Mouse (Mus musculus): Measurements from ENCODE around the gene Kif18b. TPM values are rescaled to one million over a fixed set of nuclear protein-coding genes. Genes with fewer than 3 reads are reported as not detected.

Gene Kif18b
- polyA plus RNA-seq (2016; fragmentation: Nextera tagmentation; extraction: Ambion mirVana), result 5.9 and 8.3 TPM in 2 replicates

DNA sequence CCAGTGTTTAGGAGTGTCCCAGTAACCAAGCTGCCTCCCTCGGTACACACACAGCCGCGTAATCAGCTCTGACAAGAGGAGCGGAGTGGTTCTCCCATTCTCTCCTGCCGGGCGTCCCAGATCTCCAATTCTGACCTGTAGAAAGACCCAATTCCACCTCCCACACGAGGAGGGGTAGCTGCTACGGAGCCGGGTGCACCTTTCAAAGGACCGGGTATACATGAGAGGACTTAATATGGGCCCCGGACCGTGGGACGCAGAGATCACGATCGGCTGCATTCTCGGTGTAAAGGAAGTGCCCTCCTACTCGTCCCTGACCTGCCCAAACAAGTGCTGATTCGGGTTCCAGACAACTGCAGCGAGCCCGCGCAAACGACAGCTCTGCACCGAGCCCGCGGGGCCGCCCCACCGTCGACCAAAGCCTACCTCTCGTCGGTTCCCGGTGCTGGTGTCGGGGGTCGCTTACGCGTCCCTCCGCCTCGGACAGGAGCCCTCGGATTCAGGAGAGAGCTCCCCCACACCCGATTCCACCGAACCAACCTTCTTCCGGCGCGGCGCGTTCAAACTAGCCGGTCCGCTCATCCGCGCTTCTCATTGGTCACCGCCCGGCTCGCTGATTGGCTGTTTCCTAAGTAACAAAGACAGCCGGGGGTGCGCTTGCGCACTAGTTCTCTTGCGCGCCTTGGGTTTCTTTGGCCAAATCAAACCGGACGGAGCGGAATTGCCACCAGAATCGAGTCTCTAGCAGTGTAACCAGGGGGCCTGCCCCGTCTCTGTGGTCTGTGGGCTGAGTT is at the start of gene Kif18b:
TSS of gene Kif18b (minus strand) at position 568 of the 794 bp plus-strand sequence.
- Histone ChIP-seq H3K9me3 (no peaks in the 10 kb centered on the region), H3K4me3 (peak within 1 kb of the TSS; percentile 73), H3K27ac (peak within 1 kb of the TSS; percentile 69), H3K4me2 (replicated peaks) (peak within 1 kb of the TSS; percentile 74), H3K27me3 (replicated peaks) (no peaks in the 10 kb centered on the region), H3K36me3 (peaks cover 5% of the 10 kb centered on the region; the same call in 1 of the 2 replicates), H3K4me1 (peaks cover 22% of the 10 kb centered on the region), H3K9ac (peak within 1 kb of the TSS; percentile 57)
- ATAC-seq (ENCODE audit: low FRiP score, low read depth), result peak; percentile 83; the same call in 1 of the 2 replicates
- under 1% methylated on average over 62 of the region's 62 CpGs for WGBS

DNA sequence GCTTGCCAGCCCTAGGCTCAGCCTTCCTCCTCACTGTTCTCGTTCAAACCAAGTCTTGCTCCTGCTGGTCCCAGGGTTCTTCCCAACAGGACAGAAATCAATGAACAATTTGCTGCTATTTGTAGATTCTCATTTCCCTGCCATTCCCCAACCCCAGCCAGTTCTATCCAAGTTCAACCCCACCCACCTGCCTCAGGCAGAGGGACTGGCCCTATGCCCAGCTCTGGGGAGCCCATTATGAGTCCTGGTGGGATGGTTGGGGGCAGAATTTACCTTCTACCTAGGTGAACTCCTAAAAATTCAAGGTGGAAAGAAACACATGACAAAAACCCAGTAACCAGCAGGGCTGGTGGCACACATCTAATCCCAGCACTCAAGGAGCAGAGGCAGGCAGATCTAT is 47.4 kb upstream of the Kif18b start:
- H3K4me3 ChIP-seq, result no peak overlapping the region
- no peaks in the 10 kb centered on the region for H3K36me3 ChIP-seq
- H3K4me2 ChIP-seq (replicated peaks), result no peak overlapping the region
- ATAC-seq (ENCODE audit: low FRiP score, low read depth), result no peak
- peaks cover 24% of the 10 kb centered on the region for H3K27me3 ChIP-seq (replicated peaks)
- H3K9me3 ChIP-seq, result no peaks in the 10 kb centered on the region
- no peak overlapping the region for H3K27ac ChIP-seq
- no peaks in the 10 kb centered on the region for H3K4me1 ChIP-seq
- 66% methylated on average over 1 of the region's 1 CpGs for whole genome bisulfite sequencing
- no peak overlapping the region for H3K9ac ChIP-seq

DNA sequence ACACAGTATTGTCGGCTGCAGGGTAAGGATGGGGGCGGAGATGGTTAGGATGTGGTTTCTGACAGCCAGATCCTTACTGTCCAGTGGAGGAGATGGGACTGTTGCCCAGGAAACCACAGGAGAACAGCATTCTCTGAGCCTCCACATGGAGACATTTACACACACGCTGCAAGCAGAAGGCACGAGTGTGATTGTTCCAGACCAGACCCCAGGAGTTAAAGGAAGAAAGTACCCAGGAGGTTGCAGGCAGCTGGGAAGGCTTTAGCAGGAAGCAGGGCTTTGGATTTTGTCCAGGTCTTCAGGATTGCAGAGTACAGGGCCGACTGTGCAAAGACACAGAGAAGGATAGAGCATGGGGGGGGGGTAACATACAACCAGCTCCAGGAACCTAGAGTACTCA is 46.7 kb upstream of the Kif18b start:
- Histone ChIP-seq H3K9ac (no peak overlapping the region), H3K9me3 (no peaks in the 10 kb centered on the region), H3K36me3 (no peaks in the 10 kb centered on the region), H3K27me3 (replicated peaks) (peaks cover 26% of the 10 kb centered on the region), H3K4me3 (no peak overlapping the region), H3K4me2 (replicated peaks) (no peak overlapping the region), H3K4me1 (no peaks in the 10 kb centered on the region), H3K27ac (no peak overlapping the region)
- no peak for ATAC-seq (ENCODE audit: low FRiP score, low read depth)
- WGBS, result 60% methylated on average over 5 of the region's 5 CpGs

DNA sequence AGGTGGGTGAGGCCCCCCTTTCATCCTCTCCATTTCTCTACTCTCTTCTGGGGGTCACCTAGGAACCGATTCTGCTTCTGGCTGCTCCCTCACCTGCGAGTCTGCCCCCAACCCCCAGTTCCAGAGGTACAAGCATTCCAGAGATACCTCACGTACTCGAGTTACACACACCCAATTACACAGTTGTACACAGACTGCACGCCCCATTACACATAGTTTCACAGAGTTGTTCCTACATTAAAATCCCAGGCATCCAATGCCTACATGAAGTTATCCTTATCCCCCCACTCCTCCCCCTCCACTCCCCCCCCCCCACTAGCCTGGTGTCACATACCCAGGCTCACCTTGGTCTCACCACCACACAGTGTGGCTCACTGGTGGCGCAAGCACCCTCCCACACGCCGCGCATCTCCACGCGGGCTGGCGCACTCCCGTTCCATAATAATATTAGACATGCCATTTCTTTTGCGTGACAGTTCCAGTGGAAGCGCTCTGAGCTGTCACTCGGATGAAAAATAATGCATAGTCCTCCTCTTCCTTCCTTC is 39.7 kb upstream of the Kif18b start:
- WGBS, result 67% methylated on average over 16 of the region's 16 CpGs
- no peak overlapping the region for H3K4me2 ChIP-seq (replicated peaks)
- no peak overlapping the region for H3K4me3 ChIP-seq
- ATAC-seq (ENCODE audit: low FRiP score, low read depth), result no peak
- no peaks in the 10 kb centered on the region for H3K9me3 ChIP-seq
- peaks cover 17% of the 10 kb centered on the region; the same call in 1 of the 2 replicates for H3K27me3 ChIP-seq (replicated peaks)
- no peak overlapping the region for H3K9ac ChIP-seq
- H3K27ac ChIP-seq, result no peak overlapping the region
- H3K36me3 ChIP-seq, result no peaks in the 10 kb centered on the region
- peaks cover 21% of the 10 kb centered on the region for H3K4me1 ChIP-seq

DNA sequence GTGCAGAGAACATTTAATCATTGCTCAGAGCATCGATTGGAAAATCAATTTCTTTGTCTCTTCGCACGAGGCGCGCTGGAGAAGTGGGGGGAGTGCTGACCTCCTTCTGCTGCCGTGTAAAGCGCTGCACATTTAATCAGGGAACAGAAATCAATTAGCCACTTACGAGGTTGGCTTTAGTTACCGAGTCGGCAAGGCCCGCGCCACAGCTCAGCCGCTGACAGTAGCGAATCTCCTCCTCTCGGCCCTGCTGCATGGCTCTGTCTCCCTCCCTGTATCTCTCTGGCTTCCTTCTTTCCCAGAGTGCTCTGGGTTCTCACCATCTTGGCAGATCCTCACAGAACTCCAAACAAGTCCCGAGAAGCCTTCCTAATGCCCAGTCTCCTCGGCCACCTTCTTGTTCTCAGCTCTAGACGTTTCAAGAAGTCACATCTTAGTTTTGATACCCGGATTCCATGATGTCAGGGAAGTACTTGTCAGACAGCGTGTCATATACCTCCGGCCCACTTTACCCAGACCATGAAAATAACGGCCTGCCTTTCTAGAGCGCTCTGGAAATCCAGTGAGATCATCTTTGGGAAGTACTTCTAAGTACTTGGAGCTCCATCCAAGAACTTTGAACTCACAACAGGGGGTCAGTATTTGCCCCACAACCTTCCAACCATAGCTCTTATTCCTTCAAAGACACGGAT is 39.1 kb upstream of the Kif18b start:
- no peaks in the 10 kb centered on the region for H3K9me3 ChIP-seq
- peak overlapping the region; percentile 57 for H3K4me2 ChIP-seq (replicated peaks)
- H3K9ac ChIP-seq, result 0 out of 2 replicates have a peak overlapping the region, but pooled peaks have one; percentile 40
- peak overlapping the region; percentile 74 for H3K27ac ChIP-seq
- H3K36me3 ChIP-seq, result no peaks in the 10 kb centered on the region
- H3K4me3 ChIP-seq, result peak overlapping the region; percentile 16; the same call in 1 of the 2 replicates
- WGBS, result 19% methylated on average over 24 of the region's 24 CpGs
- peak; percentile 51 for ATAC-seq (ENCODE audit: low FRiP score, low read depth)
- peaks cover 17% of the 10 kb centered on the region; the same call in 1 of the 2 replicates for H3K27me3 ChIP-seq (replicated peaks)
- H3K4me1 ChIP-seq, result peaks cover 21% of the 10 kb centered on the region

DNA sequence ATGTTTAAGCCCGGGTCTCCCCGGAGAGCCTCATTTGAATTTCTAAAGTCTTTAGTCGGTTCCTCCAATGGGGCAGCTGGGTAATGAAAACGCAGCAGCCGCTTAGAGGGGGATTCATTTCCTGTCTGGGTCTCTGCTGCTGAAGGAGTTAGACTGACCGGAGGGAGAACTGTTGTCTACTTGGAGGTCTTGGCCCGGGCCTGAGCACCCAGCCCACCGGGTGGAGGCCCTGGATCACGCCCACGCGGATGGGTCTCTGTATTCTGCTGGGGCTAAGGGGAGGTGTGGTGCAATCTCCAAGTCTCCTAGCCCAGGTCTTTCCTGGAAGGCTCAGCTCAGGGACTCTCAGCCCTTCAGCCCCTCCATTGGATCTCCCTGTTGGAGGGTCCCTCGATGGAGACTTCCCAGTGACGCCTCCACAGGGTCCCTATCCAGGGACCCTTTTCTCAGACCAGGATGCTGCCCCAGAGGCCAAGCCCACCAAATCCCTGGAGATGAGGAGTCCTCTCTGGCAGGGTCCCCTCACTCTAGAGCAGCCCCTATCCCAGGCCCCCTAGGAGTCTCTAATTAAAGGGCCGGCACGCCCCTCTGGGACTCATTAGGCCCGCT is 38.4 kb upstream of the Kif18b start:
- Histone ChIP-seq H3K4me3 (peak overlapping the region; percentile 16; the same call in 1 of the 2 replicates), H3K36me3 (no peaks in the 10 kb centered on the region), H3K27me3 (replicated peaks) (peaks cover 13% of the 10 kb centered on the region; the same call in 1 of the 2 replicates), H3K27ac (peak overlapping the region; percentile 74), H3K9me3 (no peaks in the 10 kb centered on the region), H3K4me2 (replicated peaks) (peak overlapping the region; percentile 57), H3K9ac (0 out of 2 replicates have a peak overlapping the region, but pooled peaks have one; percentile 40), H3K4me1 (peaks cover 21% of the 10 kb centered on the region)
- ATAC-seq (ENCODE audit: low FRiP score, low read depth), result peak; percentile 76
- 2% methylated on average over 16 of the region's 16 CpGs for WGBS

DNA sequence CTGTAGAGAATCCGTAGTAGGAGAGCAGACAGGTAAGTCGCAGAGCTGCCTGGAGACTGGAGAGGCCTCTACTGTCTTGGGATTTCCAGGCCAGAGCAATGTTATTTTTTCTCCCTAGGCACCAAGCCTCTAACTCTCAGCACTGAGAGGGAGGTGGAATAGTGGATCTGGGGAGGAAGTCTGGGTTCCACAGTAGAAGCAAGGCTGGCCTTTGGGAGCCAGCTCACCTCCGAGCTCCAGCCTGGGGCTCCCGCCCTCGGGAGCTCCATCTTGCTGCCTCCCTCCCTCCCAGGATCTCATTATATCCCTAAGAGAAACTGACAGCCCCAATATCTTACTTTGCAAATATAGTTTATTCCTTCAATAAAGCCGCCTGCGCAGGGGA is 37.9 kb upstream of the Kif18b start:
- Histone ChIP-seq H3K27me3 (replicated peaks) (peaks cover 9% of the 10 kb centered on the region; the same call in 1 of the 2 replicates), H3K4me3 (no peak overlapping the region), H3K9ac (0 out of 2 replicates have a peak overlapping the region, but pooled peaks have one; percentile 40), H3K4me1 (peaks cover 21% of the 10 kb centered on the region), H3K4me2 (replicated peaks) (peak overlapping the region; percentile 57), H3K27ac (no peak overlapping the region), H3K36me3 (no peaks in the 10 kb centered on the region), H3K9me3 (no peaks in the 10 kb centered on the region)
- no peak for ATAC-seq (ENCODE audit: low FRiP score, low read depth)
- WGBS, result 24% methylated on average over 7 of the region's 7 CpGs

DNA sequence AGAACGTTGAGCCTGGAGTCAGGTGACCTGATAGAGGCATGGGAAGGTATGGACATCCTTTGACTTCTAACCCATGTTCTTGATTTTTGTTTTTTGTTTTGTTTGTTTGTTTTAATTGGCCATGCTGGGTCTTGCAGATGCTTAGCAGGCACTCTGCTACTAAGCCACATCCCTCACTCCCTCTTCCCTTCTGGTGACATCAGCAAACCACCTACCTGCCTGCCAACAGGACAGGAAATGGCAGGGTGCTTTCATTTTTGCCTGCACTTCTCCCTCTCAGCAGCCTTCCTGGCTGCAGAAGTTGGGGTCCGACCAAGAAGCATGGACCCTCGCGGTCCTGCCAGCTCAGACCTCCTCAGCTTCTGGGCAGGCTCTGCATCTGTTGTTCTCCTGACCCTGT is 36.2 kb upstream of the Kif18b start:
- no peak overlapping the region for H3K4me2 ChIP-seq (replicated peaks)
- no peak overlapping the region for H3K27ac ChIP-seq
- H3K9ac ChIP-seq, result no peak overlapping the region
- H3K27me3 ChIP-seq (replicated peaks), result 0 out of 2 replicates have a peak, but pooled peaks cover 4% of the 10 kb centered on the region
- H3K4me1 ChIP-seq, result peaks cover 32% of the 10 kb centered on the region
- ATAC-seq (ENCODE audit: low FRiP score, low read depth), result no peak
- WGBS, result 96% methylated on average over 4 of the region's 4 CpGs
- no peaks in the 10 kb centered on the region for H3K9me3 ChIP-seq
- H3K36me3 ChIP-seq, result no peaks in the 10 kb centered on the region
- H3K4me3 ChIP-seq, result no peak overlapping the region

DNA sequence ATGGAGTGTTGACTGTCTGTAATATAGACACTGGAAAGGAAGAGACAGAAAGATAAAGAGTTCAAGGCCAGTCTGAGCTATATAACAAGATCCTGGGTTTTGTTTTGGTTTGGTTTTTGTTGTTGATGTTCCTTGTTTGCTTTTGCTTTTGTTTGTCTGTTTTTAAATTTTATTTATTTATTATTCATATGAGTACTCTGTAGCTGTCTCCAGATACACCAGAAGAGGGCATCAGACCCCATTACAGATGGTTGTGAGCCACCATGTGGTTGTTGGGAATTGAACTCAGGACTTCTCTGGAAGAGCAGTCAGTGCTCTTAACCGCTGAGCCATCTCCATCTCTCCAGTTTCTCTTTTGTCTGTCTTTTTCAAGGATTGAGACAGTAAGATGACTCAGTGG is 33.9 kb upstream of the Kif18b start:
- 88% methylated on average over 1 of the region's 1 CpGs for WGBS
- no peak overlapping the region for H3K9ac ChIP-seq
- H3K4me2 ChIP-seq (replicated peaks), result no peak overlapping the region
- no peak overlapping the region for H3K4me3 ChIP-seq
- no peaks in the 10 kb centered on the region for H3K9me3 ChIP-seq
- ATAC-seq (ENCODE audit: low FRiP score, low read depth), result no peak
- peaks cover 24% of the 10 kb centered on the region for H3K4me1 ChIP-seq
- no peak overlapping the region for H3K27ac ChIP-seq
- no peaks in the 10 kb centered on the region for H3K36me3 ChIP-seq
- H3K27me3 ChIP-seq (replicated peaks), result peaks cover 4% of the 10 kb centered on the region; the same call in 1 of the 2 replicates

DNA sequence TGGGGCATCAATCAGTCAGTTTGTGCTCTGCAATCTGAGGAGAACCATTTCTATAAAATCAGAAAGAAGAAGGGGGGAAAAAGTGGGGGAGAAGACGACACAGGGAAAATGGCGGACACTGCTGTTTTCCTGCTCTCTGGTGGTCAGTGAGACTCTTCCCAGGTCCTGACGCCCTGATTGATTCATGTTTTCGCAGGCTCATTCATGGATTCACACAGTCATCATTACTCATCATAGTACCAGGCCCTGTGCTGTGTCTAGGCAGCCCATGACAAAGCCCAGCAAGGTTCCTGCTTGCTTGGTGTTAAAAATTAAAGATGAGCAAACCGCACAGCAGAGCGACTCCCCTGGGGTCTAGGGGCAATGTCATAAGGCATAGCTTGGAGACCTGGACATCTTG is 33.5 kb upstream of the Kif18b start:
- H3K27ac ChIP-seq, result no peak overlapping the region
- peaks cover 20% of the 10 kb centered on the region for H3K4me1 ChIP-seq
- no peak overlapping the region for H3K4me2 ChIP-seq (replicated peaks)
- no peak overlapping the region for H3K4me3 ChIP-seq
- WGBS, result 83% methylated on average over 6 of the region's 6 CpGs
- no peaks in the 10 kb centered on the region for H3K9me3 ChIP-seq
- ATAC-seq (ENCODE audit: low FRiP score, low read depth), result no peak
- no peak overlapping the region for H3K9ac ChIP-seq
- H3K36me3 ChIP-seq, result no peaks in the 10 kb centered on the region
- peaks cover 4% of the 10 kb centered on the region; the same call in 1 of the 2 replicates for H3K27me3 ChIP-seq (replicated peaks)

DNA sequence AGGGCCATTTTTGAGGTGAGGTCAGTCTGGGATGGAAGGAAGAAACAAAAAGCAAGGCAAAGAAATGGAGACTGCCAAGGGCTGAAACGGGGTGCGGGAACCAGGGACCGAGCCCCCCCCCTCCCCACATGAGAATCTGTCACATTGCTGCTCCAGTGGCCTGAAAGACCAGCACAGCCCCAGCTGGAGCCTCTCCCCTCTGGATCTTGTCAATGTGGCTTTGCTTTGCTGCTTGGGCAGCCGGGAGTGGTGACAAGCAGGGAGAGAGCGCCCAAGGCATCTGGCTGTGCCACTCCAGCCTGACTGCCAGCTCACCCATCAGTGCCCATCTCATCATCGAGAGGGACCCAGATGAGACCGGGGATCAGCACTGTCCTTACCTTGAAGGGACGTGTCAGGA is 32.8 kb upstream of the Kif18b start:
- no peak overlapping the region for H3K4me3 ChIP-seq
- H3K27ac ChIP-seq, result no peak overlapping the region
- 83% methylated on average over 8 of the region's 8 CpGs for WGBS

More for the DNA sequence above, 32.8 kb upstream of the Kif18b start:
- Histone ChIP-seq H3K9me3 (no peaks in the 10 kb centered on the region), H3K4me2 (replicated peaks) (no peak overlapping the region), H3K4me1 (peaks cover 20% of the 10 kb centered on the region), H3K27me3 (replicated peaks) (peaks cover 7% of the 10 kb centered on the region; the same call in 1 of the 2 replicates), H3K9ac (no peak overlapping the region), H3K36me3 (no peaks in the 10 kb centered on the region)
- ATAC-seq (ENCODE audit: low FRiP score, low read depth), result no peak

All from neural tube, embryonic 12.5 days (tissue).